Mouse (Mus musculus) liver, adult 2 months (tissue): ENCODE data around the gene Man2a2. TPM values are rescaled to one million over a fixed set of nuclear protein-coding genes. Genes with fewer than 3 reads are reported as not detected.

Experiments
- DNase-seq: peaks from one replicate; pipeline ENCODE4 v3.0.0-alpha.2; 2011; ENCODE audit warnings: low read depth, low spot score; ENCODE audit errors: extremely low read depth
- H3K27ac ChIP-seq: fragments of 200-500 bp; replicated peaks from 2 replicates; pipeline ENCODE4 v1.5.1; 2012; ENCODE audit warnings: low read depth, mild to moderate bottlenecking, control low read depth, inconsistent platforms, low read length; ENCODE audit not compliant: insufficient read depth
- H3K27me3 ChIP-seq: fragments of 200-500 bp; 2 replicates; pipeline ENCODE4 v1.6.1; 2012; ENCODE audit warnings: mild to moderate bottlenecking, moderate library complexity, low read length, inconsistent platforms; ENCODE audit not compliant: control insufficient read depth, insufficient read depth
- H3K36me3 ChIP-seq: fragments of 200-500 bp; 2 replicates; pipeline ENCODE4 v1.6.1; 2012; ENCODE audit warnings: low read length, inconsistent platforms; ENCODE audit not compliant: control insufficient read depth, insufficient read depth
- H3K4me1 ChIP-seq: fragments of 200-500 bp; 2 replicates; pipeline ENCODE4 v1.6.1; 2011; ENCODE audit warnings: low read length; ENCODE audit not compliant: control insufficient read depth, insufficient read depth
- H3K4me3 ChIP-seq: fragments of 200-500 bp; 2 replicates; pipeline ENCODE4 v1.5.1; 2011; ENCODE audit warnings: low read depth, mild to moderate bottlenecking, control low read depth, low read length, moderate library complexity; ENCODE audit not compliant: insufficient read depth
- H3K79me2 ChIP-seq: fragments of 200-500 bp; 2 replicates; pipeline ENCODE4 v1.6.1; 2012; ENCODE audit warnings: inconsistent platforms, mild to moderate bottlenecking, low read length, moderate library complexity; ENCODE audit not compliant: control insufficient read depth, insufficient read depth
- H3K9ac ChIP-seq: fragments of 200-500 bp; 2 replicates; pipeline ENCODE4 v1.6.1; 2012; ENCODE audit warnings: low read depth, mild to moderate bottlenecking, control low read depth, inconsistent platforms, low read length
- CTCF ChIP-seq: fragments of 200-500 bp; IDR thresholded peaks from 2 replicates; pipeline ENCODE4 v1.5.1; 2011; ENCODE audit warnings: low read depth, low read length, control low read depth
- POLR2A ChIP-seq: fragments of 200-500 bp; IDR thresholded peaks from 2 replicates; pipeline ENCODE4 v1.6.1; 2011; ENCODE audit warnings: low read length, control low read depth; ENCODE audit not compliant: insufficient read depth; ENCODE audit errors: extremely low read depth
- WGBS: fragments of 180-500 bp; shearing (Covaris S2); methylation state at CpG from one replicate; pipeline ENCODE4 v1.1.7; 2018; 5-methylcytosine and 5-hydroxymethylcytosine counted together
- polyA plus RNA-seq: library from polyadenylated mRNA; depleted of rRNA; stranded (reverse); fragments of >200 nt; gene quantifications from 2 replicates; pipeline ENCODE4 v1.2.3, GENCODE M21; 2012
- total RNA-seq: library from RNA; depleted of rRNA; stranded (reverse); fragments of >200 nt; gene quantifications from 2 replicates; pipeline ENCODE4 v1.2.3, GENCODE M21; 2014

Gene Man2a2
- total and polyA plus RNA-seq, 2 experiments, result 9.3 to 45.6 TPM

GRCm38 (mm10) chr7:80387033-80387632, 16.0 kb upstream of the Man2a2 start:
- WGBS, result 18% methylated on average over 17 of the region's 17 CpGs
- peaks cover 9% of the 10 kb centered on the region; the same call in 1 of the 2 replicates for H3K36me3 ChIP-seq
- peak overlapping the region; percentile 60 for H3K4me3 ChIP-seq
- H3K79me2 ChIP-seq, result no peaks in the 10 kb centered on the region
- TF ChIP-seq CTCF, result no peak
- no peak for TF ChIP-seq POLR2A
- H3K27ac ChIP-seq, result peak overlapping the region; percentile 54
- H3K27me3 ChIP-seq, result no peaks in the 10 kb centered on the region
- peaks cover 3% of the 10 kb centered on the region; the same call in 1 of the 2 replicates for H3K4me1 ChIP-seq
- peak; percentile 67 for DNase-seq
- peak overlapping the region; percentile 78 for H3K9ac ChIP-seq

DNA sequence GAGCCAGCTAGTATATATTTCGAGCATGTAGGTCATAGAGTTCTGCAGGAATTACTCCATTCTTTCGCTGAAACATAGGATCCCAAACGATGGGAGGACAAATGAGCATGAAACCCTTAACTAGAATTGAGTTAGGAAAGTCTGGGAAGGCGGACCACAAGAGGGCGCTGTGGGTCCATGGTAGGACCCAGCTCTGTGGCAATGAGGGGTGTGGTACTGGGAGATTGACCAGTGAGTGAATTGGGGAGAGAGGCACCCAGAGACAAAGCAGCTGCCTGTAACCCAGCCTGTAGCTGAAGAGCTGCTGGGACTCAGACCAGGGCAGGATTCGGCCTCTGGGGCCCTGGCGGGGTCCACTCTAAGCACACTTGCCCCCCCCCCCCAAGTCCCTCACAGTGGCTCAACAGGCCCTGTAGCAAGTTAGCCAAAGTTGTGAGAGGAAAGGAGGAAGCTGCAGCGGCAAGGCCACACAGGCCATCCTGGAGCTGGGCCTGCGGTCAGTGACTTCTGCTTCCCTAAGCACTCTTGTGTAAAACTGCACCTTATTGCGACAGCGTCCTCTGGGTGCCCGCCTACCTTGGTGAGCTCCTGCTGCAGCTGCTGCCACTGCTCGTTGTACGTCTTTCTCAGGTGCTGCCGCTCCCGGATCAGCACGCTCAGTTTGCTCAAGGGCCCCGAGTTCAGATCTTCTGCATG, 15.2 kb upstream of the Man2a2 start:
- H3K36me3 ChIP-seq, result peaks cover 2% of the 10 kb centered on the region; the same call in 1 of the 2 replicates
- H3K27ac ChIP-seq, result peak overlapping the region; percentile 70
- peak overlapping the region; percentile 60 for H3K4me3 ChIP-seq
- H3K9ac ChIP-seq, result peak overlapping the region; percentile 38
- no peaks in the 10 kb centered on the region for H3K79me2 ChIP-seq
- TF ChIP-seq CTCF, result peak; percentile 97
- TF ChIP-seq POLR2A, result 0 out of 2 replicates have a peak, but pooled peaks have one; percentile 16
- no peaks in the 10 kb centered on the region for H3K27me3 ChIP-seq
- DNase-seq, result peak; percentile 96
- H3K4me1 ChIP-seq, result peaks cover 3% of the 10 kb centered on the region; the same call in 1 of the 2 replicates
- 2% methylated on average over 18 of the region's 18 CpGs for WGBS

DNA sequence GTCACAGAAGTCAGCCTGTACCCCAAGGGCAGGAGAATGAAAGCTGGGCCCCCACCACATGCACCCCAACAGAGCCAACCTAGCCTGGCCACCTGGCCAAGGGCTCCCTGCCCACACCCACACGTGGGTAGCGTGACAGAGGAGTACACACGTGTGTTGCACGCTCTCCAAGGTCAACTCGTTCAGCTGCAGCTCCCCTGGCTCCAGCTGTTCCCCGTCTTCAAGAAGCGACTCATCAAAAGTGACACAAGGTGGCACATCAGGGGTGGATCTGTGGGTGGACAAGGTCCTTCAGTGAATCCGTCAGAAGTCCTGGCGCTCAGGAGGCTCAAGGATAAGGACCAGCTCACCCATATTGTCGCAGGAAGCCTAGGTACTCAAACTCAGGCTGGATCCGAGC, 11.7 kb upstream of the Man2a2 start:
- TF ChIP-seq CTCF, result no peak
- no peak for TF ChIP-seq POLR2A
- peaks cover 3% of the 10 kb centered on the region; the same call in 1 of the 2 replicates for H3K4me1 ChIP-seq
- WGBS, result 87% methylated on average over 11 of the region's 11 CpGs
- no peak overlapping the region for H3K9ac ChIP-seq
- H3K79me2 ChIP-seq, result no peaks in the 10 kb centered on the region
- no peak for DNase-seq
- no peak overlapping the region for H3K4me3 ChIP-seq
- H3K27ac ChIP-seq, result no peak overlapping the region
- H3K27me3 ChIP-seq, result no peaks in the 10 kb centered on the region
- H3K36me3 ChIP-seq, result peaks cover 2% of the 10 kb centered on the region; the same call in 1 of the 2 replicates

DNA sequence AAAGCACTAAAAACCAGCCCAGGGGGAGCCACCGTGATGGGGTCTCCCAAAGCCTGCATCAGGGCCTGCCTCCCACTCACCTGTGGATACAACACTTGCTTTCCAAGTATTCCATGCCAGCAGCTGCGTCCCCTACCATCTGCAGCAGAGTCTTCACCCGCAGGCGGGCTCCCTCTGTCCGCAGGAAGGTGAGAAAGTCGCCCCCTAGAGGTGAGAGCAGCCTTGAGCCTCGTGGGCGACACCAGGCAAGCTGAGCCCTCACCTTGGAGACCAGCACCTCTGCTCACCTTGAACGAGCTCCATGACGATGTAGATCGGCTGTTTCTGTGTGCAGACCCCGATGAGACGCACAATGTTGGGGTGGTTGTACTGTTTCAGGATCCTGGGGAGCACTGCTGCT, 8.4 kb upstream of the Man2a2 start:
- 80% methylated on average over 13 of the region's 13 CpGs for WGBS
- H3K4me1 ChIP-seq, result no peaks in the 10 kb centered on the region
- H3K79me2 ChIP-seq, result no peaks in the 10 kb centered on the region
- TF ChIP-seq POLR2A, result no peak
- TF ChIP-seq CTCF, result peak; percentile 69
- H3K36me3 ChIP-seq, result peaks cover 2% of the 10 kb centered on the region; the same call in 1 of the 2 replicates
- H3K9ac ChIP-seq, result no peak overlapping the region
- DNase-seq, result no peak
- H3K27ac ChIP-seq, result no peak overlapping the region
- H3K27me3 ChIP-seq, result no peaks in the 10 kb centered on the region
- no peak overlapping the region for H3K4me3 ChIP-seq

- H3K4me1 ChIP-seq, result no peaks in the 10 kb centered on the region
- no peak for TF ChIP-seq POLR2A
- peak; percentile 78 for TF ChIP-seq CTCF
- peak; percentile 36 for DNase-seq
- H3K4me3 ChIP-seq, result no peak overlapping the region
- no peaks in the 10 kb centered on the region for H3K27me3 ChIP-seq
- no peaks in the 10 kb centered on the region for H3K79me2 ChIP-seq
- 30% methylated on average over 6 of the region's 6 CpGs for WGBS
- no peak overlapping the region for H3K27ac ChIP-seq
- peaks cover 2% of the 10 kb centered on the region; the same call in 1 of the 2 replicates for H3K36me3 ChIP-seq
- H3K9ac ChIP-seq, result no peak overlapping the region
Measured at GRCm38 (mm10) chr7:80377471-80377870, 6.3 kb upstream of the Man2a2 start.

GRCm38 (mm10) chr7:80376192-80376591, 5.0 kb upstream of the Man2a2 start:
- WGBS, result 84% methylated on average over 10 of the region's 10 CpGs
- no peak overlapping the region for H3K27ac ChIP-seq
- H3K27me3 ChIP-seq, result no peaks in the 10 kb centered on the region
- no peaks in the 10 kb centered on the region; the same call in 1 of the 2 replicates for H3K4me1 ChIP-seq
- no peak overlapping the region for H3K9ac ChIP-seq
- H3K4me3 ChIP-seq, result no peak overlapping the region
- H3K36me3 ChIP-seq, result peaks cover 2% of the 10 kb centered on the region; the same call in 1 of the 2 replicates
- no peaks in the 10 kb centered on the region for H3K79me2 ChIP-seq
- no peak for DNase-seq
- TF ChIP-seq POLR2A, result no peak
- TF ChIP-seq CTCF, result no peak
